Mouse (Mus musculus): ENCODE data around the gene Arhgef10l. TPM values are rescaled to one million over a fixed set of nuclear protein-coding genes. Genes with fewer than 3 reads are reported as not detected.
"Not testable (repeated sequence)": the region's sequence is repeated elsewhere in the genome, so short reads cannot be mapped to it uniquely, and the experiment has no call there.

Gene Arhgef10l
- polyA plus RNA-seq, 1 experiment: 5.9 TPM

DNA sequence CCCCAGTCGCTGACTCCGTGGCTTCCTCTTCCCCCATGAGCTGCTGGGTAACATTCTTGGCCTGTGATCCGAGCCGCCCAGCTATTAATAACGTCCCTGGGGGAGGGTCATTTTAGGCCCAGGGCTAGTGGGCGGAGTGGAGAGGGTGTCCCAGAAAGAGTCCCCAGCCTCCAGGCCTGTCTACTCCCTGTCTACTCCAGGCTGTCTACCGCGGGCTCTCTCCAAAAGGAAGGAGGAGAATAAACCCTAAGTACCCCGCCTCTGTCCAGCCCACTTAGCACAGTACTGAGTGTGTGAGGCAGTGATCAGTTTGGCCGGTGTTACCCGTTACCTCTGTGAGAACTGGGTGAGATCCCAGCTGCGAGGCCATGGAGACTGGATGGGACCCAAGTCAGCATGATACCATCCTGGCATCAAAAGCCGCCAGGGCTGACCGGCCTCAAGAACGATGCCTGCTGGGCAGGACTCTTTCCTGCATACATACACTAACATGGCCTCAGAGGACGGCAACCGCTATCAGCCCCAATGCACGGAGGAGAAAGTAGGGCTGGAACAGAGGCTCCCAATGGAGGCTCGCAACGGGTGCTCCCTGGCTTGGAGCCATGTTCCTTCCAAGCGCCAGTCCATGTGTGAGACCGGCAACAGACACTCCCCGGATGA is 84.0 kb downstream of the Arhgef10l start:
- no peaks in the 10 kb centered on the region for H3K4me1 ChIP-seq (ENCODE audit: control insufficient read depth, insufficient read depth, low read length)
- TF ChIP-seq POLR2A (IDR thresholded peaks at IDR 0.05; ENCODE audit: control insufficient read depth, low read depth, low read length) (no peak), CTCF (IDR thresholded peaks at IDR 0.05; ENCODE audit: control insufficient read depth, insufficient read depth, insufficient replicate concordance, low read depth, low read length) (no peak)
- H3K36me3 ChIP-seq (ENCODE audit: control insufficient read depth, insufficient read depth, low read length): no peaks in the 10 kb centered on the region
- no peak overlapping the region for H3K4me3 ChIP-seq (ENCODE audit: control insufficient read depth, low read depth, low read length)
- no peaks in the 10 kb centered on the region for H3K27me3 ChIP-seq (ENCODE audit: control insufficient read depth, insufficient read depth, low read length)
- no peak overlapping the region; the same call in 1 of the 2 replicates for H3K27ac ChIP-seq (ENCODE audit: control insufficient read depth, insufficient read depth, low read depth, low read length)

DNA sequence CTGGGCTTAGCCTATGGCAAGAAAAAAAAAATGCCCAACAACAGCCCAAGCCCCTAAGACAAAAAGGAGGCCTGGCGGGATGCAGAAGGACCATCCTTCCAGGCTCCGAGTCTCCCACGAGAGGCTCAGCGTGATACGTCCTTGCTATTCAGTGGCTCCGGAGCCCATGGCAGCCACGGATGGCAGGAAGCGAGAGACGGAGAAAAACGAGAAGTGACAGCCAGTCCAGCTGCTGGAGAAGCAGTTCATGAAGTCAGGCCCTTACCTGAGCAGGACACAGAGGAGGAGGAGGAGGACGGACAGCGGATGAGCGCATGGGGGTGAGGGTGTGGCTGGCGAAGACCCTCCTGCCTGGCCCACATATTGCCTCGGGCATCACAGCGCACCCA is 84.5 kb downstream of the Arhgef10l start:
- no peak overlapping the region for H3K4me3 ChIP-seq (ENCODE audit: control insufficient read depth, low read depth, low read length)
- H3K27ac ChIP-seq (ENCODE audit: control insufficient read depth, insufficient read depth, low read depth, low read length): no peak overlapping the region; the same call in 1 of the 2 replicates
- TF ChIP-seq POLR2A (IDR thresholded peaks at IDR 0.05; ENCODE audit: control insufficient read depth, low read depth, low read length) (no peak), CTCF (IDR thresholded peaks at IDR 0.05; ENCODE audit: control insufficient read depth, insufficient read depth, insufficient replicate concordance, low read depth, low read length) (no peak)
- no peaks in the 10 kb centered on the region for H3K27me3 ChIP-seq (ENCODE audit: control insufficient read depth, insufficient read depth, low read length)
- no peaks in the 10 kb centered on the region for H3K4me1 ChIP-seq (ENCODE audit: control insufficient read depth, insufficient read depth, low read length)
- H3K36me3 ChIP-seq (ENCODE audit: control insufficient read depth, insufficient read depth, low read length): no peaks in the 10 kb centered on the region

DNA sequence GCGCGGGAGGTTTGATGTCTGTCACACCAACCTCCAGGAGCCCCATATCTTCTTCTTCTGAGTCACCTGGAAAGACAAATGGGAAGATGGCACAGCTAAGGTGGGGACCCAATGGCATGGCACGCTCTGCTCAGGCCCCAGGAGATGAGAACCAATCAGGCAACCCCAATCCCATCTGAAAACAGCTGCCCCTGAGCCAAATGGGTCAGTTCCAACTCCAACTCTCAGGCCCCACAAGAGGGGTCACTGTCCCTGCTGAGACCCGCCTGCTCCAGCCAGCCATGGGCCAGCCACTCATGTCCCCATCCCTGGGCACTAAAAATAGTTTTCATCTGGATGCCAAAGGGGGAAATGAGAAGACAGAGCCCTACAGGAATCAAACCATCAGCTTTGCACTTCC is 84.9 kb downstream of the Arhgef10l start:
- no peak overlapping the region for H3K4me3 ChIP-seq (ENCODE audit: control insufficient read depth, low read depth, low read length)
- H3K27me3 ChIP-seq (ENCODE audit: control insufficient read depth, insufficient read depth, low read length): no peaks in the 10 kb centered on the region
- no peaks in the 10 kb centered on the region for H3K36me3 ChIP-seq (ENCODE audit: control insufficient read depth, insufficient read depth, low read length)
- no peak for TF ChIP-seq CTCF (IDR thresholded peaks at IDR 0.05; ENCODE audit: control insufficient read depth, insufficient read depth, insufficient replicate concordance, low read depth, low read length)
- TF ChIP-seq POLR2A (IDR thresholded peaks at IDR 0.05; ENCODE audit: control insufficient read depth, low read depth, low read length): no peak
- H3K4me1 ChIP-seq (ENCODE audit: control insufficient read depth, insufficient read depth, low read length): no peaks in the 10 kb centered on the region
- H3K27ac ChIP-seq (ENCODE audit: control insufficient read depth, insufficient read depth, low read depth, low read length): no peak overlapping the region

DNA sequence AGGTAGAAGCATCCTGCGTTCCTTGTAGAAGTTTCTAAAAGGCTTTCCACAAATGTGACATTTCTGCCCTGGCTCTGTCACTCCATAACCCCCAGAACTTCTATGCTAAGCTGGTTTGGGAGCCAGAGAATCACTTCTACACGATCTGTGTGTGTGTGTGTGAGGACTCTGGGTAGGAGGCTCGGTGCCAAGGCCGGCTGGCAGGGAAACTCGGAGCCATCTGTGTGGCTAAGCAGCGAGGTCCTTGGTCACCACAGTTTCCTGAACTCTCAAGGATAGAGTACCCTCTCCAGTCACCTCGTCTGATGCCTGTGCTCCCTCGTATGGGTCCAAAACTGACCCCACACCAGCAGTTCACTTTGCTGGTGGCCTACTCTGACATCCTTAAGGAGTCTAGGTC is 86.2 kb downstream of the Arhgef10l start:
- H3K4me3 ChIP-seq (ENCODE audit: control insufficient read depth, low read depth, low read length): no peak overlapping the region
- no peak overlapping the region for H3K27ac ChIP-seq (ENCODE audit: control insufficient read depth, insufficient read depth, low read depth, low read length)
- no peaks in the 10 kb centered on the region for H3K36me3 ChIP-seq (ENCODE audit: control insufficient read depth, insufficient read depth, low read length)
- H3K27me3 ChIP-seq (ENCODE audit: control insufficient read depth, insufficient read depth, low read length): no peaks in the 10 kb centered on the region
- TF ChIP-seq CTCF (IDR thresholded peaks at IDR 0.05; ENCODE audit: control insufficient read depth, insufficient read depth, insufficient replicate concordance, low read depth, low read length): no peak
- TF ChIP-seq POLR2A (IDR thresholded peaks at IDR 0.05; ENCODE audit: control insufficient read depth, low read depth, low read length): no peak
- H3K4me1 ChIP-seq (ENCODE audit: control insufficient read depth, insufficient read depth, low read length): no peaks in the 10 kb centered on the region

DNA sequence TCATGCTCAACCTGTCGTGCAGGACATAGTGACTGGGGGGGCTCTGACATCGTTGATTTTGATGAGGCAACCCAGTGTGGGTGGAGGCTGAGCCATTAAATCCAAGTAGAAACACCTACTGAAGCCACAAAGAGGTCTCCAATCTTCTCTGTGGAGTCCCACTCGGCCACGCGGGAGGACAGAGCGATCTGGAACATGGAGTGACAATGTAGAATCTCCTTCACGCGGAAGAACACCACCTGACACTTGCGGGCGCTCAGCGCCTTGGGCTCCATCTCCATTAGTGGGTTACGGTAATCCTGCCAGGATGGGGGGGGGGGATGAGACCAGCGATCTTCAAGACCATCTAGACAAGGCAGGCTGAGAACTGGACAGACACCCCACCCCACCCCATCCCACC is 86.7 kb downstream of the Arhgef10l start:
- Histone ChIP-seq H3K4me1 (ENCODE audit: control insufficient read depth, insufficient read depth, low read length) (no peaks in the 10 kb centered on the region), H3K4me3 (ENCODE audit: control insufficient read depth, low read depth, low read length) (no peak overlapping the region), H3K27ac (ENCODE audit: control insufficient read depth, insufficient read depth, low read depth, low read length) (no peak overlapping the region), H3K27me3 (ENCODE audit: control insufficient read depth, insufficient read depth, low read length) (no peaks in the 10 kb centered on the region), H3K36me3 (ENCODE audit: control insufficient read depth, insufficient read depth, low read length) (no peaks in the 10 kb centered on the region)
- TF ChIP-seq POLR2A (IDR thresholded peaks at IDR 0.05; ENCODE audit: control insufficient read depth, low read depth, low read length) (no peak), CTCF (IDR thresholded peaks at IDR 0.05; ENCODE audit: control insufficient read depth, insufficient read depth, insufficient replicate concordance, low read depth, low read length) (no peak)

DNA sequence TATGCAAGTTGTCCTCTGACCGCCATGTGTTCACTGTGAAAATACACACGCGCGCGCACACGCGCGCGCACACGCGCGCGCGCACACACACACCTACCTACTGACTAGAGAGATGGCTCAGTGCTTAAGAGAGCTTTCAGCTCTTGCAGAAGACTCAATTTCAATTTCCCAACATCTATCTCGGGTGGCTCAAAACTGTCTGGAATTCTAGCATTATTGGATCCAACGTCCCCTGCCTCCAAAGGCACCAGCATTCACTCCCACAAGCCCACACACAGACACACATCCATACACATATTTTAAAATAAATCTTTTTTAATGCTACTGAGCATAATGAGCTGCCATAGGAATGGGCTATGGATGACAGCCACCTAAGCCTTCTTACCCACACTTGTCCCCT is 89.2 kb downstream of the Arhgef10l start:
- no peaks in the 10 kb centered on the region for H3K36me3 ChIP-seq (ENCODE audit: control insufficient read depth, insufficient read depth, low read length)
- no peak overlapping the region for H3K27ac ChIP-seq (ENCODE audit: control insufficient read depth, insufficient read depth, low read depth, low read length)
- H3K27me3 ChIP-seq (ENCODE audit: control insufficient read depth, insufficient read depth, low read length): no peaks in the 10 kb centered on the region
- H3K4me3 ChIP-seq (ENCODE audit: control insufficient read depth, low read depth, low read length): no peak overlapping the region
- no peaks in the 10 kb centered on the region for H3K4me1 ChIP-seq (ENCODE audit: control insufficient read depth, insufficient read depth, low read length)
- TF ChIP-seq POLR2A (IDR thresholded peaks at IDR 0.05; ENCODE audit: control insufficient read depth, low read depth, low read length) (no peak), CTCF (IDR thresholded peaks at IDR 0.05; ENCODE audit: control insufficient read depth, insufficient read depth, insufficient replicate concordance, low read depth, low read length) (no peak)

DNA sequence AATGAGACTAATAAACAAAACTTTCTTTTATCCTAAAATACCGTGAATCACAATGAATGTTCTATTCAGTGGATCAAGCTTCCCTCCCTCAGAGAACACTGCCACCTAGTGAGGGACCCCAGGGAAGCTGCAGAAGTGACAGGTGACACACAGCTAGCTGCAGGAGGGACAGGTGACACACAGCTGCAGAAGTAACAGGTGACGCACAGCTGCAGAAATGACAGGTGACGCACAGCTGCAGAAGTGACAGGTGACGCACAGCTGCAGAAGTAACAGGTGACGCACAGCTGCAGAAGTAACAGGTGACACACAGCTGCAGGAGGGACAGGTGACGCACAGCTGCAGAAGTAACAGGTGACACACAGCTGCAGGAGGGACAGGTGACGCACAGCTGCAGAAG is 90.9 kb downstream of the Arhgef10l start:
- H3K27me3 ChIP-seq (ENCODE audit: control insufficient read depth, insufficient read depth, low read length); H3K4me1 ChIP-seq (ENCODE audit: control insufficient read depth, insufficient read depth, low read length); H3K36me3 ChIP-seq (ENCODE audit: control insufficient read depth, insufficient read depth, low read length); H3K27ac ChIP-seq (ENCODE audit: control insufficient read depth, insufficient read depth, low read depth, low read length); H3K4me3 ChIP-seq (ENCODE audit: control insufficient read depth, low read depth, low read length): not testable (repeated sequence)

DNA sequence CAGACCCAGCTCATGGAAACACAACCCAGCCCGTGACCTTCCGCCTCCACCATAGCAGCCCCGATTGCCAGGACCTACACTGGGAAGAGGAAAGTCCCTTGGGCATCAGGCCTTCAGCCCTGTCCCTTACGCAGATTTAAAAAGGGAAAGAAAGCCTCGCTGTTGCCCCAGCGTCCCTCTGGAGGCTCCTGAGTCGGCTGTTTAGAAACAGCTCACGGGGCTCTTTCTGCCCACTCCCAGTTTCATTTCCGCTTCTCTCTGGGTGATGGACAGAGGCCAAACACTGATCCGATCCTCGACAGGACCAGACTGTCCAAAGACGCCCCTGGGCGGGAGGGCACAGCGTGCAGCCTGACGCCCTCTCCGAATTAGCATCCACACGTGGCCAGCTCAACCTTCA is 93.4 kb downstream of the Arhgef10l start:
- H3K36me3 ChIP-seq (ENCODE audit: control insufficient read depth, insufficient read depth, low read length): no peaks in the 10 kb centered on the region
- no peak overlapping the region for H3K27ac ChIP-seq (ENCODE audit: control insufficient read depth, insufficient read depth, low read depth, low read length)
- H3K4me1 ChIP-seq (ENCODE audit: control insufficient read depth, insufficient read depth, low read length): no peaks in the 10 kb centered on the region
- H3K27me3 ChIP-seq (ENCODE audit: control insufficient read depth, insufficient read depth, low read length): no peaks in the 10 kb centered on the region
- H3K4me3 ChIP-seq (ENCODE audit: control insufficient read depth, low read depth, low read length): no peak overlapping the region
- TF ChIP-seq CTCF (IDR thresholded peaks at IDR 0.05; ENCODE audit: control insufficient read depth, insufficient read depth, insufficient replicate concordance, low read depth, low read length): no peak
- TF ChIP-seq POLR2A (IDR thresholded peaks at IDR 0.05; ENCODE audit: control insufficient read depth, low read depth, low read length): no peak
